Mouse (Mus musculus): ENCODE data around the gene Osm.
A peak's percentile ranks its signal among the peaks of the same experiment; 100 is the strongest.

The Osm gene

GRCm38 (mm10) chr11:4240151-4240550, 3.9 kb downstream of the Osm start:
- DNase-seq, result no peak

GRCm38 (mm10) chr11:4241180-4241579, 5.0 kb downstream of the Osm start:
- no peak for DNase-seq

GRCm38 (mm10) chr11:4246126-4246525, 9.9 kb downstream of the Osm start:
- no peak for DNase-seq

- DNase-seq, result no peak
These were observed 10.4 kb downstream of the Osm start for GRCm38 (mm10) chr11:4246623-4247022.

DNA sequence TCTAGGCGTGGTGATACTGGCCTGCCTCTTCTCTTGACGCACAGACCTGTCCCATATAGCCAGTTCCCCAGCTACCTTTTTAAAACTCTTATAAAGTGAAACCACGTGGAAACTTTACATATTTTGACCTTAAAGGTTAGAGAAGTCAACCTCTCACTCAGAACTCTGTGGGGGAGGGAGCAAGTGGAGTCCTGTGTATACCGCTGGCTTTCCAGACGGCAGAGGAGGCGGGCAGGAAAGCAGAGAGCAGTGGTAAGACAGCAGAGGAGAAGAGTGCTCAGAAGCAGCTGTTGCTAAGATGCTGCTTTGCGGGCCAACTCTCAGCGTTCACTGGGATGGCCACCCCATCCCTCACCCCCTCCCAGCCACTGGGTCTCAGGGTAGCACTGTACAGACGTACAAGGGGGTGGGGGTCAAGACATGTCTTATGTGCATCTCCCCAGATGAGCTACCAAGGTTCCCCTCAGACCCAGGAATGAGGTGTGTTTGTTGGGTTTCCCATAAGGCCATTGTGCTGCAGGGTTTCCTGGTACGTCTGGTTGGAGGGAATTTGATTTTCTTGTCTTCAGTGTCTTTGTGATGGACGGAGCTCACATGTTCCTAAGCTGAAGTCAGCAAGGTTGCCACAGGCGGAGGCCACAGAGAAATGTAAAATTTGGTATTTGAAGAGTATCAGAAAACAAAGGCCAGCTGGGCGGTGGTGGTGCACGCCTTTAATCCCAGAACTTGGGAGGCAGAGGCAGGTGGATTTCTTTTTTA, 11.2 kb downstream of the Osm start:
- no peak for DNase-seq

- no peak for DNase-seq
These were observed 12.9 kb downstream of the Osm start for GRCm38 (mm10) chr11:4249151-4249550.

- no peak for DNase-seq
These were observed 14.1 kb downstream of the Osm start for GRCm38 (mm10) chr11:4250290-4250689.

DNA sequence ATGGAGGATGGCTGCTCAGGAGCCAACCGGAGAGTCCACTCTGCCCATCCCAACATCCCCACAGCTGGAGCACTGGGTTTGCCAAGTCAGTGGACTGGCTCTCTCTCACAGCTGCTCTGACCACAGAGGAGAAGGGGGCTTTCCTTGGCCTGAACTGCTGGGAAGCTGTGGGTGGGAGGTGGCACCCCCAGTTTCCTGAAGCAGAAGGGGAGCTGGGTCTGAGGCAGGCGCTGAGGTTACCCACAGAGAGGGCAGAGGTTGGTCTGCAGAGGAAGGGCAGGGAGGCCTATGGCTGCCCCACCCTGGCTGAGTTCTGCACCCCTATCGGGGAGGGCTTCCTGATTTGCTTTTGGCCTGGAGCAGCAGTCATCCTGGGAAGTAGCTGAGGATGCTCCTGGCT, 15.2 kb downstream of the Osm start:
- no peak for DNase-seq

GRCm38 (mm10) chr11:4252886-4253285, 16.7 kb downstream of the Osm start:
- DNase-seq, result no peak

DNA sequence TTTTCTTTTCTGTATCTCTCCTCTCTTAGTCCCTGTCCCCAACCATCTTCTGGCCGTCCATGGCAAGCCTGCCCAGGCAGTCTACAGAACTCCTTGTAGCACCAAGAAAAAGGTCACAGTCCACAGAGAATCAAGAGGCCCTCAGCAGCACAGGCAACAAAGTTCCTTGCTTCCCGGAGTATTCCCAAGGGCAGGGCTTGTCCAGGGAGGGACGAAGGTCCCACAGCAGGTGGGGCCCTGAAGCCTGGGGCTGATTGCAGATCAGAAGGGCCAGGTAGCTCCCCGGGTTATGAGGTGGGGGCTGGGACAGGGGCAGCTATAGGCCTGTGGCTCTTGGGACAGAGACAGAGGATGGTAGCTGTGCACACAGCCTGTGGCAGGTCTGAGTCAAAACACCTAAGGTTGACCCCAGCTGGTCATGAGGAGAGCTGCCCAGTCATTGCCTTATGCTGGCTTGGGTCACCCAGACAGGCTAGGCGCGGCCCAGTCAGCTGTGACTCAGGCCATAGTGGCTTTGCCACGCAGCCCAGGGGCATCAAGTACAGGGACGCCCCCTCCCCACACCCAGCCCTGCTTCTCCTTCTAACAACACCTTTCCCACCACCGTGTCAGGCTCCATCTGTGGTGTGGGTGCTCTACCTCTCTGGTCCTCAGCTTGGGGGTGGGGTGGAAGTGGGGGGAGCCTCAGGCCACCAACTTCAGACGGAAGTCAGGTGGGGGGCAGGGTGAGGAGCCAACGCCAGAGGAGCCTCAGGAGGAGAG, 20.8 kb downstream of the Osm start, which contains the start of gene Lif:
Gene Lif (plus strand): TSS at position 712 of the 762 bp plus-strand sequence.
- no peak for DNase-seq

- DNase-seq, result no peak
These were observed 21.5 kb downstream of the Osm start for GRCm38 (mm10) chr11:4257756-4258155.

GRCm38 (mm10) chr11:4258657-4259082, 22.4 kb downstream of the Osm start:
- peak; percentile 66 to 71 for DNase-seq

DNA sequence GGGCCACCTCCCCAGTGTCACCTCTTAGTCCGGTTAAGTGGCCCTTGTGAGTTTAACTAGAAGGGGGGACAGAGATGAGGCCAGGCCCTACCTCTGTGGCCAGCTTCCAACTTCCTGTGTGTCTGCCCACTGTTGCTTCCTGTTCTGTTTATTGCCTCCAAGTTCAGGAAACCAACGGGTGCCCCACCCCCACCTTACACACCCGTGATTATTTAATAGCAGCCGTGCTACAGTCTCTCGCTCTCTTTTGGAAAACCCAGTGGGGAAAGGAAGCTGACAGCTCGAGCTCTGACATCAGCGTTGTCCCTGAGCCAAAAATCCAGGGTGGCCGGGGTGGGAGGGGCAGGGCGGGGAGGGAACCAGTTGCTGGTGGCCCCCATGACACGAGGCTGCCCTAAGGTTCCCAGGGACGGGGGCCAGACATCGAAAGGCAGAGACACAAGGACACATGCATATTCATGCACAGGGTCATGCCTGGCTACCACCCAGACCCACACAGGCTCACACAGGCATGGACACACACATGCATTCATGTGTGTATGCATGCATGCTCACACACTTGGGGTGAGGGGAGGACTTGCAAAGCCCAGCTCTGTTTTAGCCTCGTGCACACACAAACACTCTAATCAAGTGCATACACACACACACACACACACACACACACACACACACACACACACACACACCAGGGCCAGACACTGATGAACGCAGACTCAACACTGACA, 24.4 kb downstream of the Osm start:
- no peak for DNase-seq

- DNase-seq, result peak; percentile 32 to 49
These were observed 24.9 kb downstream of the Osm start for GRCm38 (mm10) chr11:4261188-4261494.

- DNase-seq, result no peak
These were observed 25.7 kb downstream of the Osm start for GRCm38 (mm10) chr11:4261969-4262368.

DNA sequence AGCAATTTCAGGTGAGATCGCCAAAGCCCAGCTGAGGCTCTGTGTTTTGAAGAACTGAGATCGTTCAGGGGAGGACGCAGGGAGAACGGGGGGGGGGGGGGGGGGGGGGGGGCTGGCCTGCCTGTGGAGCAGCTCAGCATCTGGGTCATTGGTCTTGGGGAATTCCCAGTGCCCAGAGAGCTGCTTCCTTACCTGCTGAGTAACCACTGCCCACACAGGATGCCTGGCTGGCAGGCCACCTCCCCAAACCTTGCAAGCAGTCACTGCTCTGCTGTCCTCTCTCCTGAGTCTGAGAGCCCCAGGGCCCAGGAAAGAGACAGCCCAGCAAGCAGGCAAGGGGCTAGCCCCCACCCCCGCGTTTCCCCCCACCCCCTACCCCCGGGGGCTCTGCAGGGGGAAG, 26.6 kb downstream of the Osm start:
- DNase-seq, result no peak

GRCm38 (mm10) chr11:4263296-4263695, 27.1 kb downstream of the Osm start:
- DNase-seq, result no peak

- DNase-seq, result no peak
These were observed 27.8 kb downstream of the Osm start for GRCm38 (mm10) chr11:4264066-4264465.

DNA sequence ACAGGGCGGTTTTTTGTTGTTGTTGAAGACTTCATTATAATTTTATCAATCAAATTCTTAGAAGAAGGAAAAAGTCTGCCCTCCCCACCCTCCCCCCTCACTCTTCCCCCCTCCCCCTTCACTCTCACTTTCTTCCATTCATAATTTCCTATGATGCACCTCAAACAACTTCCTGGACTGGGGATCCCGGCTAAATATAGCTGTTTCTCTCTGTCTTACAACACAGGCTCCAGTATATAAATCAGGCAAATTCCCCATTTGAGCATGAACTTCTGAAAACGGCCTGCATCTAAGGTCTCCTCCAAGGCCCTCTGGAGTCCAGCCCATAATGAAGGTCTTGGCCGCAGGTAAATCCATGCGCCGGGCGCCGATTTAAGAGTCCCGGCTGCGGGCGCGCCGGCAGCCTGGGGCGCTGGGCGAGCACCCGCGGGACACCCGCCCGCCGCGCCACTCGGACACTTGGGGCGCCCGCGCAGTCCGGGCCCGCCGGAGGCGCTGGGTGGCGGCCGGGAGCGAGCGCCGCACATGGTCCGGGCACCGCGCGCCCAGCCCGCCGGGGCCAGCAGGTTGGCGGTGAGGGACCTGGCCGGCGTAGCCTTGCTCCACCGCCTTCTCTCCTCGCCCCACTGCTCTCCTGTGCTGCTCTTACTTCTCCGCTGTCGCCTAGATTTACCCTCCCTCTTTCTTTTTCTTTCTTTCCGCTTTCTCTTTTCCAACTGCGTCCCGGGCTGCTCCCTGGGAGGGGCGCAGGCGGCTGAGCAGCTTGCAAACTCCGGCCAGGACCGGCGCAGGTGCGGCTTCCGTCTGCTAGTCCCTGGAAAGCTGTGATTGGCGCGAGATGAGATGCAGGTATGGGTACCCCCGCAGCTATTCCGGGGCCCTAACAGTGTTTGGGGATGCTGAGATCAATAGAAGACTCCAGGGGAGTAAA, 30.3 kb downstream of the Osm start:
- DNase-seq, result no peak

DNA sequence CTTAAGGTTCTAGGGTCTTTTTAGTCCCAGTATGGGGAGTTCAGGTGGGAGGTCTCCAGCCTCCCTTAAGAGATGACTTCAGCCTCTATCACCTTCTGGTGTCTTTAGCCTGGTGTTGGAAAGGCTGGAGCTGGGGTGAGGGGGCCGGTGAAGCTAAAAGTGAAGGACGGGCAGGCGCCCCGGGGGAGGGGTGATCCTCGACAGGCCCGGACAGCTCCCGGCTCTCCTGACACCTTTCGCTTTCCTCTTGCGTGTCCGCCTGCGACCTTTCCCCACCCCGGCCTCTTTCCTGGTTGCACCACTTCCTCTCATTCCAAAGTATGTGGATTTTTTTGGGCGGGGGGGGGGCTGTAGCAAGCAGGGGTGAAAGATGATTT, 31.0 kb downstream of the Osm start:
- DNase-seq, result no peak

DNA sequence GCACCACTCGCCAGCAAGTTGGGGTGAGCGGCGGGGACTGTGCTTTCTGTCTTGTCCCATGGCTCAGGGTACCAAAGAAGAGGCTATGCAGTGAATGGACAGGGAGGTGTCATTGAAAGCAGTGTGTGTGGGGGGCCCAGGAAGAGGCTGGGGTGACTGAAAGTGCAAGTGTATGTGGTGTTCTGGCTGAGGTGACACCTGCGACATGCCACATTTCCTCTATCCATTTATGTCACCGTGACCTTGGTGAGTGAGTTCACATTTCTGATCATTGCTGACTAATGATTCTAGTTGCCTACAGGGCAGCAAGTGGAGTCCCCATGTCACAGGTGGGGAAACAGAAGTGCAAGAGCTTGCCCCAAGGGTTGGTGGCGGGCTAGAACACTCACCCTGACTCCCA, 32.3 kb downstream of the Osm start:
- DNase-seq, result no peak

GRCm38 (mm10) chr11:4270744-4271459, 34.7 kb downstream of the Osm start:
- DNase-seq, result no peak
